Mouse (Mus musculus) spleen, adult 18-20 months (tissue): ENCODE results near the gene Phka2.

Experiments
- DNase-seq, 2 experiments: peaks; one replicate each; pipeline ENCODE4 v3.0.0; 2022; ENCODE audit warnings: mixed read lengths in 2 of 2

Phka2 gene

DNA sequence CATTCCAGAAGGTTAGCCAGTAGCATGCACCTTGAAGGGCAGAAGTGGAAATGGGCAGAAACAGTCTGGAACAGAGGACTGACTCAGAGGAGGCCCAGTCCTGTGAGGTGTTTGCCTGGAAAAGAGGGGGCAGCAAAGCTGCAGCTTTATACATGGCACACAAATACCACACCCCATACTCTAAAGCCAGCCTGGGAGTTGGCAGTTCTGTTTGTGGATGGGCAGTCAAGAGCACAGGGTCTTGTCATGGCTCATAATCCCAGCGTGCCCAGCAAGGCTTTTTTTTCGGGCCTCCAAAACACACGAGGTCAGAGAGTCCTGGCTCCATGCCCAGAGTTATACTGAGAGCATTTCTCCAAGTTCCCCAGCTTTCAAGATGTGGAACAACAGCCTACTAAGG, 99.1 kb downstream of the Phka2 start:
- DNase-seq = no peak

DNA sequence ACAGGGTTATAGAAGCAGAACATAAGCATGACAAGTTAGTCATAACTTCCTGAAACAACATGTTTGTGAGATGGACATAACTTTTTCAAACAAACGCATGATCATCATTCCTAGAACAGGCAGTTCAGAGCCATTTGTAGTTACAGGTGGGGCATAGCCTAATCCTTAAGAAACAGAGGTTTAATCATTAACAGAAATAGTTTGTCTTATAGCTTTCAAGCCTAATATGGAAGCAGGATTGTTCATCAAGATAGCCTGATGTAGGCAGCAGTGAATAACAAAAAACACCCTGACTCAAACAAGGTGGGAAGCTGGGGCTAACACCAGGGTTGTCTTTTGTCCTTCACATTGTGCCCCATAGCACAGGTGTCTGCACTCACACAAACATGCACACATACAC, 100.8 kb downstream of the Phka2 start:
- DNase-seq = no peak

DNA sequence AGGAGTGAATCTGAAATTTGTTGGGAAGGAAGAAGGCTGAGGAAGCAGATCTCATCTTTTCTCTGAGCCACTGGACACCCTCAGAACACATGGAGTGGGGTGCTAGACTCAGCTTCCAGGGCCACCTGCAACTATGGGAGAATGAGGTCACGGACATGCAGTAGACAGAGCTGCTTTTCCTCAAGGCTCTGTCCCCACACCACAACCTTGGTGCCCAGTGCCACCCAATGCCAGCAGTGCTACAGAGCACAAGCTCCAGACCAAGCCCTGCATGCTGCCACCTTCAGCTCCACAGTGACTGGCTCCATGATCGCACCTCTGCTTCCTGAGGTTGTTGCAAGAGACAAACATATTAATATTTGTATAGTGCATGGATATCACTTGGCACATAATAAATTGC, 101.3 kb downstream of the Phka2 start:
- DNase-seq = no peak

DNA sequence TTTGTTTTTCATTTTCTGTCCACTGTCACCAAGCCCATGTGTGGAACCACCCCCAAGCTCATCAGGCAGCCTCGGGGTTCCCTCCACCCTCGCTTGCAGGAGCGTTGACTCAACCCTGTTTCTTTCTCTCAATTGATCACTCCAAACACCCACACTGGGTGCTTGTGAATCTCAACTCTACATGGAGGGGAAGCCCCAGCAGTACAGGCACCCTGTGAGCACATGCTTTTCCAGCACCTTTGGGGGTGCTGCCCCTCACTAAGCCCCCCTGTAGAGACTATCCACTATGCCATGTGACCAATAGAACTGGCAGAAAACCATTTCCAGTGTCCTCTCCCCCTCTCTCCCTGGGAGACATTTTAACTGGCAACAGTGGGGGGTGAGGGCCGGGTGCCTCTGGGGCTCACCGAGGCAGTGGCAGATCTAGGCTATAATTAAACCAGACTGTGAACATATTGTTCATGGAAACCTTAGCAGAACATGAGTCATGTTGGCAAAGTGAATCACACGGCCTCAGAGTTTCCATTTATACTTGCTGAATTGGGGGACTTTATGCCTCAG, 102.1 kb downstream of the Phka2 start:
- DNase-seq = no peak

DNA sequence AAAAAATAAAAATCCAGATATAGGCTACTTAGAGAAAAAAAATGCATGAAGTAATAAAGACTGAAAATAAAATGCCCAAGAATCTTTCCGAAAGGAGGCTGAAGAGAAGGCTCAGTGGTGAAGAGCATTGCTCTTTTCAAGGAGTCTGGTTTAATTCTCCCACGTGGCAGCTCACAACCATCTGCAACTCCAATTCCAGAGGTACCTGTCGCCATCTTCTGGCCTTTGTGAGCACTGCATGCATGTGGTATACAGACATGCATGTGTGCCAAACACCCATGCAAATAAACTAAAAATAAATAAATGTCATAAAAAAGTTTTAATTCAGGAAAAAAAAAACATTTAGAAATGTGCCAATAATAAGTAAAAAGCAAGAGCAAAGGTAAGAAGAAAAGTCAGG, 107.9 kb downstream of the Phka2 start:
- DNase-seq = peak in 1 of 2 experiments; percentile 9

DNA sequence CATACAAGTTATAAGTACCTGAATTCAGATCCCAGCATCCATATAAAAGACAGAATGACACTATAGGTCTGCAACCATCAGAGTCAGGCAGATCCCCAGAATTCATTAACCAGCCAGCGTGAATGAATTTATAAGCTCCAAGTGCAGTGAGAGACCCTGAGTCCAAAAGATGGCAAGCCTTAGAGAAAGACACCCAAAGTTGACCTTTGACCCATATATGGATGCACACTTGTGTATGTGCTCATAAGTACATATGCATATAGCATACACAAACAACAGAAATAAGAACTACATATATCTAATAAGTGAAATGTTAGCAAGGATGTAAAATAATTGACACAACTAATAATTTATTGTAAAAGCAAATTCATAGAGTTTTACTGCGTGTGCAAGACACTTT, 108.5 kb downstream of the Phka2 start:
- DNase-seq = no peak

DNA sequence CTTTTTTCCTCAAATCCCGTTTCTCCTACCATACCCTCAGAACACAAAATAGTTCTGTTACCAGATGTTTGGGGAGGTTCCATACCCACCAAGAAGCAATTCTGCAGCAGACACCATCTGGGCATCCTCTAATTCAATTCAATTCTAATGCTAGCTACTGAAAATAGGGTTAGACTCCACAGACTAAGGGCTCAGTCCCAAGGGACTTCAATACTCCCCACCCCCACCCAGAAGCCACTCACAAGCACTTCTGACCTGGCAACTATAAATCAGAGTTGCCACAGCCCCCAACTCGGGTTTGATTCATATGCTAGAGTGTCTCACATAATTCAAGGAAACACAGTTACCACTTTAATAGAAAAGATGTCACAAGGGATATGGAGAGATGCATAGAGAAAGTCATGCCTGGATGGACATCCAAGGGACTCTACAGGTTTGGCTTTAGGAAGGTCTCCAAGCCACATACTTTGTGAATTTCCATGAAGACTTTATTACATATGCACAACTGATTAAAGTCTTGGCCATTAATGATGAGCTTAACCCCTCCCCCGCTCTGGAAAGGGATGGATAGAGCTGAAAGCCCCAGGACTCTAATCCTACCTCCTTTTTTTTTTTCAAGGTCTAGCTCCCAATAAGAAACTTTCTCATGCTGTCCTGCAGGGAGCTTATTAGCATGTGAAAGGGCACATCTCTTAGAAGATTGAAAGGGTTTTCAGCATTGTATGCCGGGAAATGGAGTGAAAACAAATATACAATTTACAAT, 109.1 kb downstream of the Phka2 start:
- DNase-seq = no peak
